Mouse (Mus musculus) limb, embryonic 12.5 days (tissue): ENCODE results near the gene Stfa2l1. TPM values are rescaled to one million over a fixed set of nuclear protein-coding genes. Genes with fewer than 3 reads are reported as not detected.
"Not testable (repeated sequence)": the region's sequence is repeated elsewhere in the genome, so short reads cannot be mapped to it uniquely, and the experiment has no call there.

Experiments
- ATAC-seq: fragments of 200-750 bp; cut with Nextera tagmentation; 2 replicates; pipeline ENCODE4 v1.8.0; 2017; ENCODE audit warnings: low read depth, moderate TSS enrichment; ENCODE audit not compliant: insufficient number of reproducible peaks, insufficient read depth, low FRiP score, low TSS enrichment
- H3K27ac ChIP-seq: fragments of 300-500 bp; sonication (generic); 2 replicates; pipeline ENCODE4 v1.5.1; 2016; ENCODE audit warnings: mild to moderate bottlenecking, moderate library complexity
- H3K27me3 ChIP-seq: fragments of 300-500 bp; sonication (generic); 2 replicates; pipeline ENCODE4 v1.6.1; 2016; ENCODE audit warnings: mild to moderate bottlenecking, moderate library complexity
- H3K36me3 ChIP-seq: fragments of 300-500 bp; sonication (generic); 2 replicates; pipeline ENCODE4 v1.6.1; 2016; ENCODE audit warnings: mild to moderate bottlenecking, moderate library complexity
- H3K4me1 ChIP-seq: fragments of 300-500 bp; sonication (generic); replicated peaks from 2 replicates; pipeline ENCODE4 v1.6.1; 2016
- H3K4me2 ChIP-seq: fragments of 300-500 bp; sonication (generic); 2 replicates; pipeline ENCODE4 v1.6.1; 2016; ENCODE audit warnings: mild to moderate bottlenecking, moderate library complexity
- H3K4me3 ChIP-seq: fragments of 300-500 bp; sonication (generic); replicated peaks from 2 replicates; pipeline ENCODE4 v1.5.1; 2016; ENCODE audit warnings: mild to moderate bottlenecking
- H3K9ac ChIP-seq: fragments of 300-500 bp; sonication (generic); replicated peaks from 2 replicates; pipeline ENCODE4 v1.6.1; 2016; ENCODE audit warnings: mild to moderate bottlenecking, moderate library complexity
- H3K9me3 ChIP-seq: fragments of 300-500 bp; sonication (generic); 2 replicates; pipeline ENCODE4 v1.6.1; 2016; ENCODE audit warnings: mild to moderate bottlenecking, moderate library complexity
- WGBS: fragments of 180-500 bp; shearing (Covaris S2); methylation state at CpG from one replicate; pipeline ENCODE4 v1.1.7; 2016; 5-methylcytosine and 5-hydroxymethylcytosine counted together
- polyA plus RNA-seq: library from polyadenylated mRNA; unstranded; fragments of >200 nt; fragmentation: Nextera tagmentation; extraction: Ambion mirVana; gene quantifications from 2 replicates; pipeline ENCODE4 v1.2.1, GENCODE M21; 2016

The Stfa2l1 gene
- polyA plus RNA-seq, result not detected in 2 replicates

DNA sequence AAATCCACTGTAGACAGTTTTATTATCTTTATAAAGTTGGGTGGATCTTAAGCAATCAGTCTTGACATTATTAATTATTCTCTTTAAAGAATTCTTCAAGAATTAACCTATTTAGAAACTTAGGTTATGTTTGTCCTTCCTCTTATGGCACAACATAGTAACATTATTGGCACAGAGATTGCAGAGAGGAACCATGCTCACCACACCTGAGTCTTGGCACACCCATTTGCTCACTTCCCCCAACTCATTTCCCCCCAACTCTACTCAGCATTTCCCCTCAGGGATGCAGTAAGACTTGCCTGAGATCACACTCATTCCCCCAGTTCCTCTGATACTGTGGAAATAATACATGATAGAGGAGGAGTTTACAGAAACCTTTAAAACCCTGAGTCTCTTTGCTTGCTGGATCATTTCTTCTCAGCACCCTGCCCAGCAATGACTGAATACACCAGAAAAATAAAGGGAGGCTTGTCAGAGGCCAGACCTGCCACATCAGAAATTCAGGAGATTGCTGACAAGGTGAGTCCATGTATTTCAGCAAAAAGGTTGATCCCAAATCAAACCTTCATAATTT is at the start of gene Stfa2l1:
Stfa2l1 (plus strand) TSS at position 410 of the 574 bp plus-strand sequence.
- H3K4me3 ChIP-seq, result no peak within 1 kb of the TSS
- ATAC-seq, result no peak
- H3K27me3 ChIP-seq, result no peaks in the 10 kb centered on the region

DNA sequence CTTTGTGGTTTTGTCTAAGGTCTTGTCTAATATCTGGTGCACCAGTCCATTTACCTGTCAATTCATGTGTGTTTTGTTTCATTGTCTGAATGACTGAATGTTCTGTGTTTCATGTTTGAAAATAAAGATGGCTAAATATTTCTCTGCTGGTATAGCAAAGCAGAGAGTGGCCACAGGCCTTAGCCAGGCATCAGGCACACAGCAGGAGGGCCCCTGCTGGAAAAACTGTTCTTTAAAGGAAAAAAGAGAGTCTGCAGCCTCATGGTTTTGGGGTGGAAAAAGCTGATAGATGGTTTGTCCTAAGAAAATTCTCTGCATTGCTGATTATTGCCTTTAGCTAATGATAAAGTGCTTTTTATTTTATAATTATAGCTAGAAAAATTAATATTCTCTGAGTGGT is 45.1 kb upstream of the Stfa2l1 start:
- not testable (repeated sequence) for H3K9me3 ChIP-seq, H3K4me3 ChIP-seq, H3K4me1 ChIP-seq, ATAC-seq, H3K27me3 ChIP-seq, H3K36me3 ChIP-seq, H3K4me2 ChIP-seq, H3K9ac ChIP-seq, H3K27ac ChIP-seq

More for the DNA sequence above, at the start of gene Stfa2l1:
- Histone ChIP-seq H3K27ac (no peak within 1 kb of the TSS), H3K4me2 (no peak within 1 kb of the TSS), H3K4me1 (no peaks in the 10 kb centered on the region), H3K9me3 (no peaks in the 10 kb centered on the region), H3K9ac (no peak within 1 kb of the TSS), H3K36me3 (no peaks in the 10 kb centered on the region)

DNA sequence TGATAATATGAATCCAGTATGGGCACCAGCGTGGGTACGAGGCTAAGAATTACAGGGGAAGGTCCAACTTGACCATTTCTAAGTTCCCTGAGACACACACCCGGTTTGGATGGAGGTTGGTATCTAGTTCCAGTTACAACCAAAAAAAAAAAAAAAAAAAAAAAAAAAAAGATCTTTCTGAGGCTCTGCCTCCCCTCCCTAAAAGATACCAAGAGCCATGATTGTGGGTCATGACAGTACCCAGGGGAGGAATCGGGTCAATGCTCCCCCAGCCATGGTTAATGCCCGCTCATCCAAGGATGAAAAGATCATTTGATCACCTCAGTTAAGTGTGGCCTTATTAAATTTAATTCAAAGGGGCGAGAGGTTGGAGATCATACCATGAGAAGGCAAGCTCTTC is 40.9 kb upstream of the Stfa2l1 start:
- H3K9ac ChIP-seq, H3K4me1 ChIP-seq, H3K27ac ChIP-seq, H3K36me3 ChIP-seq, H3K27me3 ChIP-seq, ATAC-seq, H3K4me2 ChIP-seq, H3K9me3 ChIP-seq, H3K4me3 ChIP-seq: not testable (repeated sequence)
- whole genome bisulfite sequencing, result 93% methylated on average over 6 of the region's 6 CpGs

DNA sequence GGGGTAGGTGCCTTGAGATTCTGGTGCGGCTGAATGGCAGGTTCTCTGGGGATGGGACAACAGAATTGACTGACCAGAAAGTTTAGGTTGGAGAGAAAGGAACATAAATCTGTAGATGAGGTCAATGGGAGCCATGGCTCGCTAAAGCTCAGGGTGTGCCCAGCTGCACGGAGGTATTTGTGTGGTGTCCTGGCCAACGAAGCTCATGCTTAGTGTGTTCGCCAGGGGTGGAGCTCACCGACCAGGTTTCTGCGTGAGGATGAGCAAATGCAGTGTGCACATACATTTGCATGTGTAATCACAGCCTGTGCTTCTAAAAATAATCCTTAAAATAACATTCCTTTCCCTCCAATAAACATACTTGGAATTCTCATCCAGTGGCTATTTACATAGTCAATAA is 28.5 kb upstream of the Stfa2l1 start:
- Histone ChIP-seq H3K9me3 (no peaks in the 10 kb centered on the region), H3K9ac (no peak overlapping the region), H3K4me2 (no peak overlapping the region), H3K4me3 (no peak overlapping the region), H3K36me3 (no peaks in the 10 kb centered on the region), H3K27me3 (no peaks in the 10 kb centered on the region), H3K4me1 (no peaks in the 10 kb centered on the region), H3K27ac (no peak overlapping the region)
- WGBS, result 87% methylated on average over 7 of the region's 7 CpGs
- no peak for ATAC-seq

GRCm38 (mm10) chr16:36131141-36131540 is 25.5 kb upstream of the Stfa2l1 start, which contains the start of gene Csta1:
TSS of gene Csta1 (minus strand) at chr16:36131241.
- ATAC-seq, result no peak
- WGBS, result 59% methylated on average over 1 of the region's 1 CpGs
- Histone ChIP-seq H3K9ac (no peak within 1 kb of the TSS), H3K4me2 (no peak within 1 kb of the TSS), H3K36me3 (no peaks in the 10 kb centered on the region), H3K4me1 (no peaks in the 10 kb centered on the region), H3K9me3 (no peaks in the 10 kb centered on the region), H3K27me3 (no peaks in the 10 kb centered on the region), H3K4me3 (no peak within 1 kb of the TSS), H3K27ac (no peak within 1 kb of the TSS)

- Histone ChIP-seq H3K4me3 (no peak overlapping the region), H3K27me3 (no peaks in the 10 kb centered on the region), H3K9me3 (no peaks in the 10 kb centered on the region), H3K27ac (no peak overlapping the region), H3K36me3 (no peaks in the 10 kb centered on the region), H3K9ac (no peak overlapping the region), H3K4me1 (no peaks in the 10 kb centered on the region), H3K4me2 (no peak overlapping the region)
- no peak for ATAC-seq
- WGBS, result 85% methylated on average over 2 of the region's 2 CpGs
Observed at GRCm38 (mm10) chr16:36138201-36138600, 18.4 kb upstream of the Stfa2l1 start.

DNA sequence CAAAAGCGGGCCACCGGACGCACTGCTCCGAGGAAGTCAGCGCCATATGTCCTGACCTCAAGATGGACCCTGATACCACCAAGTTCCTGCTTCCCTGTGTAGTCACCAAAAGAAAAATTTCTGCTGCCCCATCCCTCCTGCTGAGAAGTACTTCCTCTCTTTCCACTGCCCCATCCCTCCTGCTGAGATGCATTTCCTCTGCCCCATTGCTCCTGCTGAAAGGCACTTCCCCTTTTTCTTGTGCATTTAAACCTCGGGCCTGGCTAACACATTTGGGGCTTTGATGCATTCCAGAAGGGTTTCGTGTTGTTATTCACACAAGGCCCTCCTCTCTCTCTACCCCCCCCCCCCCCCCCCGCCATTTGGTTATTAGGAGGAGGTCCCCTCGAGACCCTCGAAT is 11.2 kb downstream of the Stfa2l1 start:
- H3K4me3 ChIP-seq, result not testable (repeated sequence)

GRCm38 (mm10) chr16:36176108-36176507 is 19.5 kb downstream of the Stfa2l1 start:
- H3K9me3 ChIP-seq, result no peaks in the 10 kb centered on the region
- no peak overlapping the region for H3K9ac ChIP-seq
- H3K4me2 ChIP-seq, result no peak overlapping the region
- H3K36me3 ChIP-seq, result no peaks in the 10 kb centered on the region
- no peak overlapping the region for H3K27ac ChIP-seq
- no peak for ATAC-seq
- no peak overlapping the region for H3K4me3 ChIP-seq
- no peaks in the 10 kb centered on the region for H3K27me3 ChIP-seq
- H3K4me1 ChIP-seq, result no peaks in the 10 kb centered on the region

More for the DNA sequence above, 11.2 kb downstream of the Stfa2l1 start:
- not testable (repeated sequence) for ATAC-seq, H3K27ac ChIP-seq, H3K9me3 ChIP-seq, H3K9ac ChIP-seq, H3K4me2 ChIP-seq, H3K36me3 ChIP-seq, H3K27me3 ChIP-seq, H3K4me1 ChIP-seq
- WGBS, result 87% methylated on average over 9 of the region's 10 CpGs

GRCm38 (mm10) chr16:36179910-36180309 is 23.3 kb downstream of the Stfa2l1 start:
- WGBS, result 80% methylated on average over 2 of the region's 2 CpGs
- H3K36me3 ChIP-seq, result no peaks in the 10 kb centered on the region
- H3K27me3 ChIP-seq, result no peaks in the 10 kb centered on the region
- no peak overlapping the region for H3K27ac ChIP-seq
- no peak overlapping the region for H3K4me3 ChIP-seq
- no peak overlapping the region for H3K4me2 ChIP-seq
- H3K9me3 ChIP-seq, result no peaks in the 10 kb centered on the region
- H3K4me1 ChIP-seq, result no peaks in the 10 kb centered on the region
- no peak overlapping the region for H3K9ac ChIP-seq
- ATAC-seq, result no peak

DNA sequence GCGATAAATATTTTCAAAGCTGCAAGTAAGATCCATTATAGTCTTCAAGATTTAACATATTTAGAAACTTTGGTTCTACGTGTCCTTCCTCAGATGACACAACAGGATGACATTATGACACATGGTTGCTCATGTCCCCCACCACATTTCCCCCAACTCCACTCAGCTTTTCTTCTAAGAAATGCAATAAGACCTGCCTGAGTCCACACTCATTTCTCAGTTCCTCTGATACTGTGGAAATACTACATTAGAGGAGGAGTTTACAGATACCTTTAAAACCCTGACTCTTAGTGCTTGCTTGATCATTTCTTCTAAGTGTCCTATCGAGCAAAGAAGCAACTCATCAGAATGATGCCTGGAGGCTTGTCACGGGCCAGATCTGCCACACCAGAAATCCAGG is 27.3 kb downstream of the Stfa2l1 start, which contains the start of gene Gm5483:
Gm5483 (plus strand) TSS at position 301 of the 400 bp plus-strand sequence.
- H3K9ac ChIP-seq, H3K36me3 ChIP-seq, ATAC-seq, H3K4me3 ChIP-seq, H3K4me2 ChIP-seq, H3K9me3 ChIP-seq, H3K27me3 ChIP-seq, H3K4me1 ChIP-seq, H3K27ac ChIP-seq: not testable (repeated sequence)
- 83% methylated on average over 4 of the region's 4 CpGs for WGBS

GRCm38 (mm10) chr16:36199226-36199625 is 42.6 kb downstream of the Stfa2l1 start:
- Histone ChIP-seq H3K36me3 (no peaks in the 10 kb centered on the region), H3K4me3 (no peak overlapping the region), H3K4me1 (no peaks in the 10 kb centered on the region), H3K4me2 (no peak overlapping the region), H3K9ac (no peak overlapping the region), H3K27me3 (no peaks in the 10 kb centered on the region), H3K9me3 (no peaks in the 10 kb centered on the region), H3K27ac (no peak overlapping the region)
- WGBS, result 52% methylated on average over 19 of the region's 19 CpGs
- ATAC-seq, result no peak

DNA sequence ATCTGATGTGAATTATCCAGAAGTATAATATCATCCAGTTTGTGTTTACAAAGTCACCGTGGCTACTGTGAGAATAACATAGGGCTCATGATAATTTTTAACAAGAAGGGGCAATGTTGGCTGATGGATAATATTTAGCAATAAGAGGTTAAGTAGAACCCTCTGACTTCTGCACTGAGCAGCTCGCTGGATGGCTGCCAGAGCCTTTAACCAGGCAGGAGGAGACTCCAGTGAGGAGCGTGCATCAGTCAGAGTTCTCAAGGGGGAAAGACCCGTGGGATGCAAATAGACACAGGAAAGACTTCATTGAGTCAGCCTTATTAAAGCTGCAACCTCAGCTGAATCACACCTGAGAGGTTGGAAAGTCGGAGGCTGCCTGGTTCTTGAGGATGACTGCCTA is 47.2 kb downstream of the Stfa2l1 start:
- Histone ChIP-seq H3K27ac (no peak overlapping the region), H3K27me3 (no peaks in the 10 kb centered on the region), H3K4me1 (no peaks in the 10 kb centered on the region), H3K4me3 (no peak overlapping the region), H3K9me3 (no peaks in the 10 kb centered on the region), H3K9ac (no peak overlapping the region), H3K4me2 (no peak overlapping the region), H3K36me3 (no peaks in the 10 kb centered on the region)
- 81% methylated on average over 5 of the region's 5 CpGs for WGBS
- ATAC-seq, result no peak
